Mouse (Mus musculus) MEL-GATA-1-ER (cell line): ENCODE results near the gene Tox2.

Experiments used
- DNase-seq: peaks from one replicate; pipeline ENCODE4 v3.0.0-alpha.2; 2012; ENCODE audit warnings: low read depth; ENCODE audit errors: extremely low read depth

Gene Tox2

DNA sequence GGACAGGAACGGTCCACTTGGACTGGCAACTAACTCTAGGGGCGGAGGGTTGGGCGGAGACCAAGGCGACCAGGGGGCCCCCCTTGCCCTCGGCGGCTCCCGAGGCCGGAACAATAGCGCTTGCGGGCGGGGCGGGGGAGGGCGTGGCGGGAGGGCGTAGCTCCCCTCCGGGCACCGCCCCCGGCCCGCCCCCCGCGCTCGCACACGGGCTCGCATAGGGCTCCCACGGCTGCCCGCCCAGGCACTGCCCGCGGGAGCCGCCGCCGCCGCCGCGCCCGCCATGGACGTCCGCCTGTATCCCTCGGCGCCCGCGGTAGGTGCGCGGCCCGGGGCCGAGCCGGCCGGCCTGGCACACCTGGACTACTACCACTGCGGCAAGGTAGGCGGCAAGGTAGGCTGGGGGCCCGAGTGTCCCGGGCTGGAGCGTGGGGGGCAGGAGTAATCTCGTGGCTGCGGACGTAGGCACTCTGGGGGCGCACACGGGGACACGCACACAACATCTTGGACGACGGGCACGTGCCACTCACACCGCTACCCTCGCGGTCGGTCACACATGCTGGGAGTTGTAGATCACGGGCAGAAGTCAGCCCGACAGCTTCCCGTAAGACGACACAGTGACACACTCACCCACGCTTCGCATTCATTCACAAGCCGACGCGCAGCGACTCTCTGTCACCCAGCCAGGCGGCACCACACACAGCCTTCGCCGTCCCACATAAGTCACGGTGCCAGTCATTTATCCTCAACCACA is at the start of gene Tox2:
Gene Tox2 (plus strand): TSS at position 242 of the 751 bp plus-strand sequence.
- no peak for DNase-seq

DNA sequence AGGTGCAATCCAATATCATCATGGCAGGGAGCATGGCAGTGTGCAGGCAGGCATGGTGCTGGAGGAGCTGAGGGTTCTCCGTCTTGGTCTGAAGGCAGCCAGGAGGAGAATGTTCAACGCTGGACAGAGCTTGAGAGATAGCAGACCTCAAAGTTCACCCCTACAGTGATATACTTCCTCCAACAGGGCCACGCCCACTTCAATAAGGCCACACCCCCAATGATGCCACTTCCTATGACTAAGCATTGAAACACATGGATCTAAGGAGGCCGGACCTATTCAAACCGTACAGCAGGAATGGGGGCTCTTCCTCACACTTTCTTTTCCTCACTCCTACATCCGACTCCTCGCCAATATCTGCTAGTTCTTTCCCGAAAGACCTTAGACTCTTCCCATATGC is 48.3 kb upstream of the Tox2 start:
- DNase-seq, result no peak

DNA sequence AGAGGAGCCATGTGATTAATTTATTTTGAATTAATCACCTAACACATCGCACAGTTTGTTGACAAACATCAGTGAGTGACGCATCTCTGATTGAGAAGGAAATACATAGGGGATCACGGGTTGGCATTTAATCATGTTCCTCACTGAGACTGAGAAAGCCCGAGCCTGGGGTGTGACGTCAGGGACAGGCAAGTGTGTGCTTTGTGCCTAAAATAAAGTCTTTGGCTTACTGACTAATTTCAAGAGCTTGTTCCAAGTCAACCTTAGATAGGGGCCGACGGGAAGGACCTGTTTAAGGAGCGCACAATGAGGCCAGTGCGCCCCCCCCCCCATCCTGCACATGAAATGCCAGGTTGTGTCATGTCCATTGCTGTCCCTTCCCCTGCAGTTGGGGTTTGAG is 43.9 kb upstream of the Tox2 start:
- no peak for DNase-seq

GRCm38 (mm10) chr2:163164461-163164990 is 38.4 kb upstream of the Tox2 start:
- no peak for DNase-seq

DNA sequence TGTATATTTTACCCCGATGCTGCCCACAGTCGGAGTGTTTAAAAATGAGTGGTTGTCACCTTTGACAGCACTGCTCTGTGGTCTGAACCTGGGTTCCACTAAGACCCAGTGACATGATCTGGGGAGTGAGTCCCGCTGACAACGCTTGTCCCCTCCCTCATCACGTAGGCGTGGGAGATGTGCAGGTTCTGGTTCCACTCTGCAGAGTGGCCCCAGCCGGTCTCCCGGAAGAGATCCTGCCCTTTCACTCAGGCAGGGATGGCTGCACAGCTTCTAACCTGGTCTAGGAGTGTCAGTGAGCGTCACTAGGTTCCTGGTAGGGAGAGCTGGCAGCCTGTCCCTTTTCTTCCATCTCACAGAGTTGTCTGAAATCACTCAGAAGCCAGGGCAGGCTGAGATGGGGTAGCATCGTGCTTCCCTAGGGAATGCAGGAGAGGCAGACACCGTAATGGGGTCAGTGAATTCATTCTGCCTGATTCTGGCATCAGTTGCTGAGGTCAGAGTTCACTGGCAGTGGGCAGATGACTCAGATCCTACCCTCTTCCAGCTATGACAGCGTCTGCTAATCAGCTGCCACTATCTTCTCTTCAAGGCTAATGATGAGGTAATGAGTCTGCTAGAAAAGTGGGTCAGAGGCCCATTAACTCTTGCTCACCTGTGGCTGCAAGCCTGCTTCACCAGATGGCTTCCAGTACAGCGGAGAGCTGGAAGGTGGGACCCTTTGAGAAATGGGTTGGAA is 36.7 kb upstream of the Tox2 start:
- DNase-seq, result no peak

DNA sequence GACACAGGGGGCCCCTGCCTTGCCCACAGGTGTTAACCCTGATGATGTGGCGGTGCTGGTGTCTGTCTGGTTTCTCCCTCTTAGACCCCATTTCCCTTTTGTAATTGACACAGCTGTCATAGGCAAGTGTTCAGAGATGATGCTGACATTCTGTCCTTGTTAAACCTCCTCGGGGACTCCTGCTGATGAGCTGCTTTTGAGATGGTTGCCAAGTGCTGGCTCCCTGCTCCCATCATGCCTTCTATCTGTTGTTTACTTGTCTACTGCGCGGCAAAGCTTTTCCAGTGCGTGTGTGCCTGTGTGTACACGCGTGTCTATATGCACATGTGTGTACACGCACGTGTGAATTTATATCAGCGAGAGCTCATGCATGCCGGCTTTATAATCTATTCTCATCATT is 31.0 kb upstream of the Tox2 start:
- no peak for DNase-seq

GRCm38 (mm10) chr2:163174066-163174465 is 28.9 kb upstream of the Tox2 start:
- no peak for DNase-seq

DNA sequence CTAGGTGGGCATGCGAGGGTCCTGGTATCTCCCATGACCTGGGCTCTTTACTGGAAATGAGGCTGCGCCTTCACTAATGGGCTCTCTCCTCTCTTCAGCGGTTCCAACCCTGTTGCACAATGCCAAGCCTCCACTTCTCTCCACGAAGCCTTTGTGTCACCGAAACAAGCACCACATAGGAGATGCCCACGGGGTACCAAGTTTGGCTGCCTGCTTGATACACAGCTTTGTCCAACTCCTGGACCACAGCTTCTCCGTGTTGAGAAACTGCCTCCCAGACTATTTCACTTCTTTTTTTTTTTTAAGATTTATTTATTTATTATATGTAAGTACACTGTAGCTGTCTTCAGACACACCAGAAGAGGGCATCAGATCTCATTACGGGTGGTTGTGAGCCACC is 27.1 kb upstream of the Tox2 start:
- DNase-seq, result no peak

GRCm38 (mm10) chr2:163176502-163176901 is 26.4 kb upstream of the Tox2 start:
- no peak for DNase-seq

- DNase-seq, result no peak
These were observed 15.4 kb upstream of the Tox2 start for GRCm38 (mm10) chr2:163187552-163187951.

- no peak for DNase-seq
These were observed 13.3 kb upstream of the Tox2 start for GRCm38 (mm10) chr2:163189596-163189995.

DNA sequence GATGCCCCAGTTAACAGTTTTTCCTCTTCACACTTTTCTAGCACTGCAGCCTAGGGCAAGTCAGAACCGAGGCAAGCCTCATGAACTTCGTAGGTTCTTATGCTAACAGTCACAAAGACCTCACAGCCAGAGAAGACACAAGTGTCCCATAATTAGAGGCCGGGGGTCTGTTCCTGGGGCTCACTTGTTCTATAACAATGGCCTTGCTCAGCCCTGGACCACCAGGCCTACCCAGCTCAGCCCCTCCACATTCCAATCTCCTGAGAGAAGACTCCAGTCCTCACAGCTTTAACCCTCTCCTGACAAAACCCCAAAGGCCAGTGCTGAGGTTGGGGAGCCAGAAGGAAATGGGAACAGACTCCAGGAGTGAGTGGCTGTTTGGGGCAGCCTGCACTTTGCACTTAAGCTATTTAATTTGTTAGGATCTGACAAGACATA is 12.9 kb upstream of the Tox2 start:
- DNase-seq, result no peak

DNA sequence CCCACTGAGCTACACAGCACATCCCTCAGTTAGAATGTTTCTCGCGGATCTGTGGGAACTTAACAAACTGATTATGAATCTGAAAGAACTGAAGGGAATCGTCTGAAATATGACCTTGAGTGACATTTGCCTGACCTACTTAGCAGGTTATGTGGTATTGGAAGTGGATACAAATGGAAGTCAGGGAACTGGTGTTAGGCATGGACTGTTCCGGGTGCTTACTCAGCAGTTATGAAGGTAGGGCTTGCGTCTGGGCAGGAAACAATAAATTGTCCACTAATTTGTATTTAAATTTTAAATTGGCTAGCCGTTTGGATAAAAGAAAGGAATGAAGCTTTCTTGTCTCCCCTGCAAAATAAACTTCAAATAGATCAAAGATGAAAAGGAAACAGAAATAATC is 10.4 kb upstream of the Tox2 start:
- DNase-seq, result no peak

DNA sequence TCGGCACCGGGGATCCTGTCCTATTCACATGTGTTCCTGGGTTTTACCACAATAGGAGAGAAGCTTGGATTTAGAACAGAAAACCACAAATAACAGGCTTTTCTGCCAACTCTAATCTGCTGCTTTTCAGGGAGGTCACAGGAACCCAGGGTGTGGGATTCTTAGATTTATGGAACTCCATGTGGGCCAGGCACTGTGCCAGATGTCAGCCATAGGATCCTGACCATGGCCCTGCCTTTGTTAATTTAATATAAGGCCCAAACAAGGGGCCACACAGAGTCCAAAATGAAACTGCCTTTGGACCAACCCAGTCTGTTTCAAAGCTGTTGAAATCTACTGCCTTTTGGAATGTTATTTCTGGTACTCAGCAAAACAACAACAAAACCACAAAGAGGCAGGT is 8.9 kb upstream of the Tox2 start:
- no peak for DNase-seq

GRCm38 (mm10) chr2:163194543-163194942 is 8.4 kb upstream of the Tox2 start:
- DNase-seq, result no peak

DNA sequence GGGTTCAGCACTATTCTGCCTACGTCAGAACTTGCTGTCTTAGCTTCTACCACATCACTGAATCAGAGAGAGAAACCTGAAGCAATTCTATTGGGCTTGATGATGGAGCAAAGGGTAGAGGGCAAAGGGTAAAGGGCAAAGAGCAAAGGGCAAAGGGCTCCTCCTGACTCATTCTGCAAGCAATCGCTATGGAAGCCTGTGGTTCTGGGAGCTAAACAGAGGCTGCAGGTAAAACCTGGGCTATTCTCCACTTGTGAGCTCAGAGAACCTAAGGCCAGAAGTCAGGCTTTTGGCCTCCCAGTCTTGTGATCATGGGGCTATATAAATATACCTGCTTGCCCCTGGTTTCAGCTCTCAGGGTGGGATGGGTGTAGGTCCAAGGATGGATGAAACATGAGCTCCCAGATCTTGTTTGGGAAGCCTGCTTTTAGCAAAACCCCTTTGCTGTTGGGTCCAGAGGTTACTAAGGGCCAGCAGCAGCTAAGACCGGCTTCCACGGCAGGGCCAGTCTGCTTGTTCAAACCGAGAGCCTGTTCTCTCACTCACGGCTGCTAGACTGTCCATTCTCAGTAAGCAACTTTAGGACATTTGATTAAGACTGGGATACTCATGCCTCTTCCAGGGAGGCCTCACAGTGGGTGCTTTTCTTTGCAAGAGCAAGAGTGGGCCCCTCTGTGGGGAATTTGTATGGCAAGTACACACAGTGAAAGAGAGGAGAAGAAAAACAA is 7.7 kb upstream of the Tox2 start:
- DNase-seq, result no peak

DNA sequence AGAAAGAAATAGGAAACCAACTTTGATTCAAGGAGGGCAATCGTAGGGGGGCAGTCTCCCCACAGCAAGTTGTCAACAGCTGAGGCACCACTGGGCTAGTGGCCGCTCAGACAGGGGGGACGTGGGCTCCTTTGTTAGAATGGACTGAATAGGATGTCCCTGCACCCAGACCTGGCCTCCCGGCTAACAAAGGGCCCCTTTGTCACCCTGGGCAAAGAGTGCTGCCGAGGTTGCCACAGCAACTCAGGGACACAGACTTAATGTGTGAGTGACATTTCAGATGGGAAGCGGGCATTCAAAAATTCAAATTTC is 7.1 kb upstream of the Tox2 start:
- DNase-seq, result no peak

DNA sequence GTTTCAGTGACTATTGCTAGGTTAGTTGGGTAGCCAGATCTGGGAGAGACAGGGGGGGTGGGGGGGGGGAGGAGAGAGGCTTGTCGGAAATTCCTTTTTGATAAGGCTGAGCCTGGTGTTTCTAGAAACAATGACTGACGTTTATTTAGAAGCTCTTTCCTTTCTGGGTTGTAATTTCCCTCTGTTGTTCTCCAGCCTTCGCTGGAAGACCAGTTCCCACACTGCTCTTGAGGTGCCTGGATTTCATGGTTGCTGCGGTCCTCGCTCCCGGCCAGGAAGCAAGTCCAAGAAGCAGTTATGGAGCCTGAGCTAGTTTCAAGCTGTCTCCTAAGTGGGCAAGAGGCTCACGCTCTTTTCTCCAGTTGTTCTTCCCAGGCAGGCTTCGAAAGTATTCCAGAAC is 1.0 kb upstream of the Tox2 start:
- no peak for DNase-seq

DNA sequence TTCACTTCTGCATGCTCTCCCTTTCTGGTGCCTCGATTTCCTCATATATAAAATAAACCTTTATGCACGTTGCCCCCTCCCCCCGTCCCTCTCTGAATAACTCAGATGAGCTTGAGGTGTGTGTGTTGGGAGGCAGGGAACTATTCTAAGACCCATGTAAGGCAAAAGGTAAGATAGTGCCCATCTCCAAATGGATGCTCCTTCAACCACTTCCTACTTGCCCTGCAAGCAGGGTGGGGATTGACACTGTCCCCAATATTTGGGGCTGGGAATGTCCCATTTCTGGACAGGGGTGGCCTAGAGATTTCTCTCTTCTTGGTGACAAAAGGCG is 407 bp upstream of the Tox2 start:
- no peak for DNase-seq

GRCm38 (mm10) chr2:163203635-163204547 is 966 bp downstream of the Tox2 start:
- DNase-seq, result no peak

DNA sequence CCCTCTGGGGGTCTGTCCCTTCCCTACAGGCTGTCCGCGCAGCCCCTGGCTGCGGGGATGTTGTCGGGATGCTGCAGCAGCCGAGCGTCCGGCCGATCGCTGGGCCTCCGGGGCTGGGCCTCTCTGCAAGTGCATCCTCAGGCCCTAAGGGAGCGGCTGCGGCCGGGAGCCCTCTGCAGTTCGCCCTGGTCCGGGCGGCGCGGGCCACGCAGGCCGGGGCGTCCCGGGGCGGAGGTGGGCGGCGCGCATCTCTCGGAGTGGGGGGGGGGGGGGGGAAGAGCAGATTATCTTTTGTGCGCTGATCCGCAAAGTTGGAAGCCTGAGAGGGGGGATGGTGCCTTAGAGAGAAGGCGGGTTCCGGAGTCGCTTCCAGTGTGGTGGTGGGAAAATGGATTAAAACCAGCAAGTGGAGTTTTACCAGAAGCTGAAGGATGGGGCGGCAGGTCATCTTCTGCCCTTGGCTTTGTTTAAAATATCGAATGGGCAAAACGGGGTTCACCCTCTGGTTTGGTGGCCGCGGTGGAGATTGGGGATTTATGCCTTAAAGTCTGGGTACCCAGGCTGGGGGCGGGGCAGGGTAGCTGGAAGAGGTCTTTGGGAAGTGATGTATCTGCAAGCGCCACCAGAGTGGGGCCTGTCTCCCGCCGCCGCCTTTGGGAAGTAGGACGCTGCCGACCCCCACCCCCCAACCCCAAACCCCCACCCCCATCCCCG is 1.8 kb downstream of the Tox2 start:
- no peak for DNase-seq
